Mouse (Mus musculus) heart, postnatal 0 days (tissue): ENCODE results near the gene Ccdc137. TPM values are rescaled to one million over a fixed set of nuclear protein-coding genes. Genes with fewer than 3 reads are reported as not detected.

Experiments used
- ATAC-seq: fragments of 200-750 bp; cut with Nextera tagmentation; 2 replicates; pipeline ENCODE4 v1.8.0; 2017; ENCODE audit warnings: low read depth, moderate number of reproducible peaks, moderate library complexity; ENCODE audit not compliant: insufficient read depth
- DNase-seq: peaks from one replicate; pipeline ENCODE4 v3.0.0-alpha.2; 2016; ENCODE audit warnings: low spot score
- H3K27ac ChIP-seq: fragments of 300-500 bp; sonication (generic); 2 replicates; pipeline ENCODE4 v1.5.1; 2014; ENCODE audit warnings: low read depth, mild to moderate bottlenecking
- H3K27me3 ChIP-seq: fragments of 300-500 bp; sonication (generic); 2 replicates; pipeline ENCODE4 v1.6.1; 2014; ENCODE audit warnings: low read length, mixed read lengths; ENCODE audit not compliant: control insufficient read depth, insufficient read depth
- H3K36me3 ChIP-seq: fragments of 300-500 bp; sonication (generic); replicated peaks from 2 replicates; pipeline ENCODE4 v1.6.1; 2014; ENCODE audit warnings: low read length, mixed read lengths; ENCODE audit not compliant: control insufficient read depth, insufficient read depth
- H3K4me1 ChIP-seq: fragments of 300-500 bp; sonication (generic); 2 replicates; pipeline ENCODE4 v1.6.1; 2014; ENCODE audit warnings: antibody characterized with exemption; ENCODE audit not compliant: control insufficient read depth, insufficient read depth
- H3K4me2 ChIP-seq: fragments of 300-500 bp; sonication (generic); 2 replicates; pipeline ENCODE4 v1.6.1; 2014; ENCODE audit warnings: low read depth, mild to moderate bottlenecking, low read length, moderate library complexity
- H3K4me3 ChIP-seq: fragments of 300-500 bp; sonication (generic); 2 replicates; pipeline ENCODE4 v1.5.1; 2014; ENCODE audit warnings: low read depth, low read length
- H3K9ac ChIP-seq: fragments of 300-500 bp; sonication (generic); replicated peaks from 2 replicates; pipeline ENCODE4 v1.6.1; 2014; ENCODE audit warnings: low read depth, low read length, mixed read lengths
- H3K9me3 ChIP-seq: fragments of 300-500 bp; sonication (generic); replicated peaks from 2 replicates; pipeline ENCODE4 v1.6.1; 2016; ENCODE audit warnings: low read length; ENCODE audit not compliant: control insufficient read depth
- CTCF ChIP-seq: IDR thresholded peaks from 2 replicates; pipeline ENCODE4 v1.5.1; 2016; ENCODE audit warnings: antibody characterized with exemption, control low read depth, low read depth
- EP300 ChIP-seq: IDR thresholded peaks from 2 replicates; pipeline ENCODE4 v1.6.1; 2016; ENCODE audit warnings: antibody characterized with exemption, low read depth
- WGBS: fragments of 180-500 bp; shearing (Covaris S2); extraction: QIAGEN DNeasy Blood & Tissue Kit; methylation state at CpG from one replicate; pipeline ENCODE4 v1.1.7; 2014; 5-methylcytosine and 5-hydroxymethylcytosine counted together
- polyA plus RNA-seq: library from polyadenylated mRNA; unstranded; fragments of >200 nt; fragmentation: Nextera tagmentation; extraction: Ambion mirVana; gene quantifications from 2 replicates; pipeline ENCODE4 v1.2.1, GENCODE M21; 2015
- total RNA-seq: library from RNA; depleted of rRNA; stranded (reverse); fragments of >200 nt; gene quantifications from 2 replicates; pipeline ENCODE4 v1.2.3, GENCODE M21; 2014; ENCODE audit warnings: low replicate concordance

Ccdc137 gene
- total and polyA plus RNA-seq, 2 experiments from 2014 or later, result 4.7 to 11.2 TPM

GRCm38 (mm10) chr11:120423569-120424295 lies 34.2 kb upstream of the Ccdc137 start:
- 70% methylated on average over 9 of the region's 9 CpGs for WGBS
- Histone ChIP-seq H3K36me3 (peaks cover 85% of the 10 kb centered on the region), H3K27me3 (no peaks in the 10 kb centered on the region), H3K4me2 (no peak overlapping the region), H3K9me3 (no peaks in the 10 kb centered on the region), H3K27ac (peak overlapping the region; percentile 38; the same call in 1 of the 2 replicates), H3K4me1 (no peaks in the 10 kb centered on the region), H3K9ac (no peak overlapping the region), H3K4me3 (no peak overlapping the region)
- ATAC-seq (peak; percentile 71), DNase-seq (peak; percentile 46)
- TF ChIP-seq EP300 (no peak), CTCF (peak; percentile 76)

- H3K27ac ChIP-seq, result no peak overlapping the region
- no peak for ATAC-seq
Measured at GRCm38 (mm10) chr11:120426727-120427126, 31.2 kb upstream of the Ccdc137 start.

GRCm38 (mm10) chr11:120437152-120437856 lies 20.6 kb upstream of the Ccdc137 start, which contains the start of gene Nploc4:
Gene Nploc4 (minus strand): TSS chr11:120437708.
- Histone ChIP-seq H3K27me3 (no peaks in the 10 kb centered on the region), H3K9ac (peak within 1 kb of the TSS; percentile 90), H3K36me3 (peaks cover 27% of the 10 kb centered on the region), H3K27ac (peak within 1 kb of the TSS; percentile 60), H3K4me2 (peak within 1 kb of the TSS; percentile 93), H3K4me3 (peak within 1 kb of the TSS; percentile 76), H3K4me1 (peaks cover 12% of the 10 kb centered on the region), H3K9me3 (no peaks in the 10 kb centered on the region)
- TF ChIP-seq CTCF (peak; percentile 5; the same call in 1 of the 2 replicates), EP300 (no peak)
- ATAC-seq (peak; percentile 84), DNase-seq (peak; percentile 72)
- under 1% methylated on average over 49 of the region's 77 CpGs for WGBS

More at GRCm38 (mm10) chr11:120426727-120427126, 31.2 kb upstream of the Ccdc137 start:
- no peak for TF ChIP-seq CTCF
- no peak for TF ChIP-seq EP300
- DNase-seq, result no peak
- H3K9ac ChIP-seq, result no peak overlapping the region
- peaks cover 82% of the 10 kb centered on the region for H3K36me3 ChIP-seq
- WGBS, result 79% methylated on average over 3 of the region's 3 CpGs
- no peaks in the 10 kb centered on the region for H3K9me3 ChIP-seq
- no peak overlapping the region for H3K4me3 ChIP-seq
- no peaks in the 10 kb centered on the region for H3K4me1 ChIP-seq
- no peak overlapping the region for H3K4me2 ChIP-seq
- no peaks in the 10 kb centered on the region for H3K27me3 ChIP-seq

- no peak for DNase-seq
Measured at GRCm38 (mm10) chr11:120437857-120438385, 20.0 kb upstream of the Ccdc137 start.

GRCm38 (mm10) chr11:120442344-120442743 lies 15.6 kb upstream of the Ccdc137 start, which contains the start of gene Tspan10:
Gene Tspan10 (plus strand): TSS chr11:120442644.
- Histone ChIP-seq H3K27ac (no peak within 1 kb of the TSS), H3K27me3 (no peaks in the 10 kb centered on the region), H3K36me3 (no peaks in the 10 kb centered on the region), H3K4me2 (no peak within 1 kb of the TSS), H3K4me1 (no peaks in the 10 kb centered on the region), H3K9me3 (no peaks in the 10 kb centered on the region), H3K4me3 (no peak within 1 kb of the TSS), H3K9ac (no peak within 1 kb of the TSS)
- ATAC-seq, result no peak
- DNase-seq, result no peak
- TF ChIP-seq CTCF (no peak), EP300 (no peak)
- 77% methylated on average over 3 of the region's 3 CpGs for WGBS

More at GRCm38 (mm10) chr11:120437857-120438385, 20.0 kb upstream of the Ccdc137 start:
- H3K9ac ChIP-seq, result peak overlapping the region; percentile 90
- peak overlapping the region; percentile 76 for H3K4me3 ChIP-seq
- H3K9me3 ChIP-seq, result no peaks in the 10 kb centered on the region
- peaks cover 21% of the 10 kb centered on the region for H3K36me3 ChIP-seq
- H3K27me3 ChIP-seq, result no peaks in the 10 kb centered on the region
- TF ChIP-seq EP300, result no peak
- TF ChIP-seq CTCF, result no peak
- H3K27ac ChIP-seq, result peak overlapping the region; percentile 60
- 24% methylated on average over 12 of the region's 12 CpGs for WGBS
- H3K4me1 ChIP-seq, result peaks cover 12% of the 10 kb centered on the region
- H3K4me2 ChIP-seq, result peak overlapping the region; percentile 93
- no peak for ATAC-seq
